Mouse (Mus musculus) CD4-positive, CD25-positive, alpha-beta regulatory T cell, adult 9 weeks (primary cell): ENCODE results near the gene Col19a1. TPM values are rescaled to one million over a fixed set of nuclear protein-coding genes. Genes with fewer than 3 reads are reported as not detected.

Experiments used
- polyA plus RNA-seq: library from polyadenylated mRNA; unstranded; fragments of 100-300 nt; shearing (Covaris generic); gene quantifications from one replicate; pipeline ENCODE4 v1.2.1, GENCODE M21; 2017

Gene Col19a1
- not detected for polyA plus RNA-seq

DNA sequence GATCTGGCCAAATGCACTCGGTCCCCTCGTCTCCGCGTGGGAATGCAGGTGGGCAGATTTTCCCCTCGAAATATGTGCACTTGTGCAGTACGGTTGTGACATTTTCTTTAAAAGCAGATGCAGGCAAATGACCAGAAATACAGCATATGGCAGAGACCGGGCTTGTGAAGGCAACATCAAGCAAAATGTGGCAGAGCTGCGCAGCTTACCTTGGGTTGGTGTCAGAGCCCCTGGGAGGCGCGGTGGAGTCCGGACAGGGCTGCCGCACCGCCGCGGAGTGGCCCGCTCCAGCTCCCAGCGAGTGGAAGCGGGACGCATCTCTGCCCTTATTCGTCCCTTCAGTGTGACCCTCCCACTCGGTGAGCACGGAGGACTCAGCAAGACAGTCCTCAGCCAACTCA is at the start of gene Col19a1:
TSS of gene Col19a1 (minus strand) at position 332 of the 401 bp plus-strand sequence.

Other genes starting within 250 kb of the Col19a1 start
- 108 TPM for gene Lmbrd1, start 91.2 kb upstream of the Col19a1 start, polyA plus RNA-seq